Mouse (Mus musculus) hindbrain, embryonic 10.5 days (tissue): ENCODE measurements at regions not wholly inside any gene's neighbourhood (a gene's known extent, or its start where the extent isn't known, plus 50 kb on each side); places are given as distances from the start of the nearest gene placed in this dataset.

Source experiments
- DNase-seq: peaks from one replicate; pipeline ENCODE4 v3.0.0-alpha.2; 2017; ENCODE audit warnings: low spot score
- H3K27ac ChIP-seq: fragments of 300-500 bp; sonication (generic); 2 replicates; pipeline ENCODE4 v1.5.1; 2016; ENCODE audit warnings: mild to moderate bottlenecking, moderate library complexity
- H3K27me3 ChIP-seq: fragments of 300-500 bp; sonication (generic); 2 replicates; pipeline ENCODE4 v1.6.1; 2016; ENCODE audit warnings: mild to moderate bottlenecking; ENCODE audit not compliant: poor library complexity, insufficient read depth, severe bottlenecking
- H3K36me3 ChIP-seq: fragments of 300-500 bp; sonication (generic); 2 replicates; pipeline ENCODE4 v1.6.1; 2016; ENCODE audit warnings: mild to moderate bottlenecking, moderate library complexity
- H3K4me1 ChIP-seq: fragments of 300-500 bp; sonication (generic); replicated peaks from 2 replicates; pipeline ENCODE4 v1.6.1; 2016; ENCODE audit warnings: mild to moderate bottlenecking
- H3K4me3 ChIP-seq: fragments of 300-500 bp; sonication (generic); 2 replicates; pipeline ENCODE4 v1.5.1; 2016; ENCODE audit warnings: mild to moderate bottlenecking, moderate library complexity
- H3K9me3 ChIP-seq: fragments of 300-500 bp; sonication (generic); 2 replicates; pipeline ENCODE4 v1.6.1; 2016; ENCODE audit warnings: mild to moderate bottlenecking, moderate library complexity
- WGBS: fragments of 180-500 bp; shearing (Covaris S2); methylation state at CpG from one replicate; pipeline ENCODE4 v1.1.7; 2016; 5-methylcytosine and 5-hydroxymethylcytosine counted together

GRCm38 (mm10) chrX:11802074-11802899 lies 357.9 kb downstream of the Bcor start:
- H3K27me3 ChIP-seq = peaks cover 94% of the 10 kb centered on the region
- no peaks in the 10 kb centered on the region for H3K36me3 ChIP-seq
- H3K9me3 ChIP-seq = no peaks in the 10 kb centered on the region
- H3K4me3 ChIP-seq = no peak overlapping the region
- H3K4me1 ChIP-seq = peaks cover 56% of the 10 kb centered on the region
- H3K27ac ChIP-seq = no peak overlapping the region
- 54% methylated on average over 8 of the region's 8 CpGs for WGBS
- DNase-seq = no peak

GRCm38 (mm10) chrX:11803239-11803638 lies 356.9 kb downstream of the Bcor start:
- no peak for DNase-seq
- H3K4me3 ChIP-seq = no peak overlapping the region
- H3K9me3 ChIP-seq = no peaks in the 10 kb centered on the region
- H3K27me3 ChIP-seq = peaks cover 94% of the 10 kb centered on the region
- WGBS = 12% methylated on average over 9 of the region's 9 CpGs
- peaks cover 53% of the 10 kb centered on the region for H3K4me1 ChIP-seq
- no peaks in the 10 kb centered on the region for H3K36me3 ChIP-seq
- peak overlapping the region; percentile 70 for H3K27ac ChIP-seq

- Histone ChIP-seq H3K4me1 (peaks cover 41% of the 10 kb centered on the region), H3K27ac (peak overlapping the region; percentile 88), H3K4me3 (peak overlapping the region; percentile 54), H3K27me3 (peaks cover 99% of the 10 kb centered on the region), H3K36me3 (no peaks in the 10 kb centered on the region), H3K9me3 (no peaks in the 10 kb centered on the region)
- 9% methylated on average over 22 of the region's 22 CpGs for WGBS
- DNase-seq = no peak
Observed at GRCm38 (mm10) chrX:11806896-11807252, 353.3 kb downstream of the Bcor start.

GRCm38 (mm10) chrX:11807253-11807882 lies 352.8 kb downstream of the Bcor start:
- DNase-seq = peak; percentile 59
- H3K9me3 ChIP-seq = no peaks in the 10 kb centered on the region
- peaks cover 38% of the 10 kb centered on the region for H3K4me1 ChIP-seq
- 4% methylated on average over 71 of the region's 71 CpGs for WGBS
- peak overlapping the region; percentile 54 for H3K4me3 ChIP-seq
- H3K27ac ChIP-seq = peak overlapping the region; percentile 88
- no peaks in the 10 kb centered on the region for H3K36me3 ChIP-seq
- peaks cover 98% of the 10 kb centered on the region for H3K27me3 ChIP-seq

- H3K27ac ChIP-seq = peak overlapping the region; percentile 88
- peaks cover 33% of the 10 kb centered on the region for H3K4me1 ChIP-seq
- H3K27me3 ChIP-seq = peaks cover 99% of the 10 kb centered on the region
- H3K36me3 ChIP-seq = no peaks in the 10 kb centered on the region
- no peaks in the 10 kb centered on the region for H3K9me3 ChIP-seq
- peak overlapping the region; percentile 54 for H3K4me3 ChIP-seq
- no peak for DNase-seq
- 13% methylated on average over 9 of the region's 9 CpGs for WGBS
Observed at GRCm38 (mm10) chrX:11807883-11808262, 352.3 kb downstream of the Bcor start.

GRCm38 (mm10) chrX:11808911-11809310 lies 351.2 kb downstream of the Bcor start:
- peaks cover 91% of the 10 kb centered on the region for H3K27me3 ChIP-seq
- WGBS = 61% methylated on average over 8 of the region's 8 CpGs

GRCm38 (mm10) chrX:11814861-11815260 lies 345.3 kb downstream of the Bcor start:
- Histone ChIP-seq H3K27me3 (peaks cover 41% of the 10 kb centered on the region), H3K9me3 (no peaks in the 10 kb centered on the region), H3K4me1 (no peaks in the 10 kb centered on the region), H3K36me3 (no peaks in the 10 kb centered on the region), H3K27ac (no peak overlapping the region), H3K4me3 (no peak overlapping the region)
- no peak for DNase-seq
- 49% methylated on average over 9 of the region's 9 CpGs for WGBS

More at GRCm38 (mm10) chrX:11808911-11809310, 351.2 kb downstream of the Bcor start:
- no peak for DNase-seq
- H3K36me3 ChIP-seq = no peaks in the 10 kb centered on the region
- H3K4me3 ChIP-seq = no peak overlapping the region
- H3K9me3 ChIP-seq = no peaks in the 10 kb centered on the region
- H3K4me1 ChIP-seq = peaks cover 22% of the 10 kb centered on the region
- H3K27ac ChIP-seq = no peak overlapping the region

GRCm38 (mm10) chrX:11815864-11816263 lies 344.3 kb downstream of the Bcor start:
- 88% methylated on average over 4 of the region's 4 CpGs for WGBS
- DNase-seq = no peak
- H3K36me3 ChIP-seq = no peaks in the 10 kb centered on the region
- H3K4me3 ChIP-seq = no peak overlapping the region
- H3K27me3 ChIP-seq = peaks cover 40% of the 10 kb centered on the region
- no peaks in the 10 kb centered on the region for H3K4me1 ChIP-seq
- no peaks in the 10 kb centered on the region for H3K9me3 ChIP-seq
- H3K27ac ChIP-seq = no peak overlapping the region

- DNase-seq = no peak
- Histone ChIP-seq H3K27ac (no peak overlapping the region), H3K36me3 (no peaks in the 10 kb centered on the region), H3K4me3 (no peak overlapping the region), H3K4me1 (peaks cover 7% of the 10 kb centered on the region; the same call in 1 of the 2 replicates), H3K27me3 (peaks cover 46% of the 10 kb centered on the region), H3K9me3 (no peaks in the 10 kb centered on the region)
- WGBS = 91% methylated on average over 3 of the region's 3 CpGs
Observed at GRCm38 (mm10) chrX:11818634-11819033, 341.5 kb downstream of the Bcor start.

- Histone ChIP-seq H3K4me1 (peaks cover 7% of the 10 kb centered on the region; the same call in 1 of the 2 replicates), H3K27me3 (peaks cover 53% of the 10 kb centered on the region), H3K27ac (no peak overlapping the region), H3K36me3 (no peaks in the 10 kb centered on the region), H3K9me3 (no peaks in the 10 kb centered on the region), H3K4me3 (no peak overlapping the region)
- 77% methylated on average over 2 of the region's 2 CpGs for WGBS
- DNase-seq = no peak
Observed at GRCm38 (mm10) chrX:11821165-11821564, 339.0 kb downstream of the Bcor start.

GRCm38 (mm10) chrX:11821880-11822768 lies 338.0 kb downstream of the Bcor start:
- Histone ChIP-seq H3K9me3 (no peaks in the 10 kb centered on the region), H3K27me3 (peaks cover 59% of the 10 kb centered on the region), H3K4me3 (no peak overlapping the region), H3K36me3 (no peaks in the 10 kb centered on the region), H3K4me1 (peaks cover 15% of the 10 kb centered on the region), H3K27ac (no peak overlapping the region)
- DNase-seq = no peak
- 52% methylated on average over 16 of the region's 16 CpGs for WGBS

GRCm38 (mm10) chrX:11825948-11826347 lies 334.2 kb downstream of the Bcor start:
- WGBS = 82% methylated on average over 1 of the region's 1 CpGs
- DNase-seq = no peak
- Histone ChIP-seq H3K4me1 (peaks cover 18% of the 10 kb centered on the region), H3K36me3 (no peaks in the 10 kb centered on the region), H3K4me3 (no peak overlapping the region), H3K27ac (no peak overlapping the region), H3K27me3 (peaks cover 74% of the 10 kb centered on the region), H3K9me3 (no peaks in the 10 kb centered on the region)
